Mouse (Mus musculus) liver, embryonic 14.5 days (tissue): ENCODE measurements around the gene Ssr4. TPM values are rescaled to one million over a fixed set of nuclear protein-coding genes. Genes with fewer than 3 reads are reported as not detected.

Experiments
- ATAC-seq: fragments of 200-750 bp; cut with Nextera tagmentation; 2 replicates; pipeline ENCODE4 v1.8.0; 2017; ENCODE audit warnings: moderate number of reproducible peaks, mild to moderate bottlenecking, moderate library complexity; ENCODE audit not compliant: insufficient read depth
- DNase-seq, 3 experiments: peaks; one replicate each; pipeline ENCODE4 v3.0.0-alpha.2; 2012 to 2013; ENCODE audit warnings: low read depth in 3 of 3, low spot score in 3 of 3
- H3K27ac ChIP-seq: fragments of 300-500 bp; sonication (generic); 2 replicates; pipeline ENCODE4 v1.5.1; 2014; ENCODE audit warnings: moderate library complexity, mild to moderate bottlenecking, control low read depth, inconsistent platforms
- H3K27me3 ChIP-seq: fragments of 300-500 bp; sonication (generic); 2 replicates; pipeline ENCODE4 v1.6.1; 2014; ENCODE audit warnings: mild to moderate bottlenecking, low read length, moderate library complexity; ENCODE audit not compliant: control insufficient read depth, insufficient read depth
- H3K36me3 ChIP-seq: fragments of 300-500 bp; sonication (generic); replicated peaks from 2 replicates; pipeline ENCODE4 v1.6.1; 2014; ENCODE audit warnings: low read depth; ENCODE audit not compliant: control insufficient read depth, insufficient read depth
- H3K4me1 ChIP-seq, 2 experiments: fragments of 200-500 bp in 1 of 2; fragments of 300-500 bp in 1 of 2; sonication (generic) in 1 of 2; replicated peaks; 2 replicates each; pipeline ENCODE4 v1.6.1; 2012 to 2014; ENCODE audit warnings: antibody characterized with exemption in 1 of 2, inconsistent platforms in 1 of 2, low read length in 1 of 2; ENCODE audit not compliant: control insufficient read depth in 2 of 2, insufficient read depth in 2 of 2
- H3K4me2 ChIP-seq: fragments of 300-500 bp; sonication (generic); 2 replicates; pipeline ENCODE4 v1.6.1; 2014; ENCODE audit warnings: low read depth, mild to moderate bottlenecking, control low read depth, moderate library complexity
- H3K4me3 ChIP-seq, 2 experiments: fragments of 200-500 bp in 1 of 2; fragments of 300-500 bp in 1 of 2; sonication (generic) in 1 of 2; 2 replicates each; pipeline ENCODE4 v1.5.1; 2012 to 2014; ENCODE audit warnings: low read depth in 2 of 2, low read length in 2 of 2, mild to moderate bottlenecking in 2 of 2, control low read depth in 1 of 2, inconsistent platforms in 1 of 2, moderate library complexity in 1 of 2; ENCODE audit not compliant: insufficient read depth in 1 of 2
- H3K9ac ChIP-seq: fragments of 300-500 bp; sonication (generic); replicated peaks from 2 replicates; pipeline ENCODE4 v1.6.1; 2014; ENCODE audit warnings: mild to moderate bottlenecking, control low read depth, moderate library complexity
- H3K9me3 ChIP-seq: fragments of 300-500 bp; sonication (generic); 2 replicates; pipeline ENCODE4 v1.6.1; 2016; ENCODE audit warnings: low read length, mixed read lengths; ENCODE audit not compliant: control insufficient read depth
- CTCF ChIP-seq: IDR thresholded peaks from 2 replicates; pipeline ENCODE4 v1.5.1; 2016; ENCODE audit warnings: antibody characterized with exemption, low read depth, control low read depth
- EP300 ChIP-seq: IDR thresholded peaks from 2 replicates; pipeline ENCODE4 v1.6.1; 2016; ENCODE audit warnings: antibody characterized with exemption, low read depth
- WGBS: fragments of 180-500 bp; shearing (Covaris S2); extraction: QIAGEN DNeasy Blood & Tissue Kit; methylation state at CpG from one replicate; pipeline ENCODE4 v1.1.7; 2014; ENCODE audit not compliant: insufficient replicate concordance; 5-methylcytosine and 5-hydroxymethylcytosine counted together
- polyA plus RNA-seq, 2 experiments: library from polyadenylated mRNA; depleted of rRNA in 1 of 2; stranded (reverse) in 1 of 2; unstranded in 1 of 2; fragments of >200 nt; fragmentation: Nextera tagmentation in 1 of 2; extraction: Ambion mirVana in 1 of 2; gene quantifications; 2 replicates each; pipeline versions ENCODE4 v1.2.1 to v1.2.3; 2012 to 2014

The Ssr4 gene
- polyA plus RNA-seq, 2 experiments: 139 to 203 TPM

- H3K4me1 ChIP-seq: peaks cover 0 to 17% of the 10 kb centered on the region in 2 experiments; a peak in 3 of 4 replicates
- H3K36me3 ChIP-seq: no peaks in the 10 kb centered on the region
- ATAC-seq (no peak), DNase-seq (no peak)
- TF ChIP-seq CTCF (no peak), EP300 (no peak)
- peak overlapping the region; percentile 85; the same call in 1 of the 2 replicates for H3K9ac ChIP-seq
- peak overlapping the region; percentile 79 for H3K4me2 ChIP-seq
- peak overlapping the region; percentile 77 to 97 for H3K4me3 ChIP-seq
- H3K27ac ChIP-seq: no peak overlapping the region
- H3K9me3 ChIP-seq: no peaks in the 10 kb centered on the region
- 67% methylated on average over 1 of the region's 1 CpGs for WGBS
- H3K27me3 ChIP-seq: no peaks in the 10 kb centered on the region
Observed at GRCm38 (mm10) chrX:73788501-73788900, 1.7 kb downstream of the Ssr4 start.

- no peak overlapping the region for H3K27ac ChIP-seq
- H3K27me3 ChIP-seq: no peaks in the 10 kb centered on the region
- TF ChIP-seq CTCF (no peak), EP300 (no peak)
- H3K4me3 ChIP-seq: no peak overlapping the region
- peaks cover 0 to 7% of the 10 kb centered on the region in 2 experiments; a peak in 1 of 4 replicates for H3K4me1 ChIP-seq
- no peak overlapping the region for H3K9ac ChIP-seq
- no peak for ATAC-seq
- no peak for DNase-seq
- no peaks in the 10 kb centered on the region for H3K36me3 ChIP-seq
- no peaks in the 10 kb centered on the region for H3K9me3 ChIP-seq
- H3K4me2 ChIP-seq: no peak overlapping the region
Observed at GRCm38 (mm10) chrX:73793039-73793438, 6.2 kb downstream of the Ssr4 start.

GRCm38 (mm10) chrX:73793505-73793904, 6.7 kb downstream of the Ssr4 start:
- 0 out of 4 replicates have a peak, but pooled peaks cover 0 to 4% of the 10 kb centered on the region in 2 experiments for H3K4me1 ChIP-seq
- H3K36me3 ChIP-seq: no peaks in the 10 kb centered on the region
- H3K4me2 ChIP-seq: no peak overlapping the region
- ATAC-seq: no peak
- H3K4me3 ChIP-seq: no peak overlapping the region
- no peak for DNase-seq
- H3K27me3 ChIP-seq: no peaks in the 10 kb centered on the region
- WGBS: 23% methylated on average over 1 of the region's 1 CpGs
- H3K9me3 ChIP-seq: no peaks in the 10 kb centered on the region
- TF ChIP-seq EP300: no peak
- no peak for TF ChIP-seq CTCF
- no peak overlapping the region for H3K27ac ChIP-seq
- no peak overlapping the region for H3K9ac ChIP-seq

- TF ChIP-seq EP300 (no peak), CTCF (no peak)
- DNase-seq: no peak
- Histone ChIP-seq H3K9me3 (no peaks in the 10 kb centered on the region), H3K4me1 (no peaks in the 10 kb centered on the region), H3K36me3 (no peaks in the 10 kb centered on the region), H3K27ac (no peak overlapping the region), H3K9ac (no peak overlapping the region), H3K27me3 (no peaks in the 10 kb centered on the region), H3K4me3 (no peak overlapping the region), H3K4me2 (no peak overlapping the region)
- 65% methylated on average over 2 of the region's 2 CpGs for WGBS
- no peak for ATAC-seq
Observed at GRCm38 (mm10) chrX:73797511-73797910, 10.7 kb downstream of the Ssr4 start.

GRCm38 (mm10) chrX:73798502-73798901, 11.7 kb downstream of the Ssr4 start:
- no peaks in the 10 kb centered on the region for H3K36me3 ChIP-seq
- no peaks in the 10 kb centered on the region for H3K4me1 ChIP-seq
- DNase-seq: peak in 1 of 3 experiments; percentile 28
- no peak for TF ChIP-seq EP300
- TF ChIP-seq CTCF: peak; percentile 89
- no peak overlapping the region for H3K4me2 ChIP-seq
- peak; percentile 51; the same call in 1 of the 2 replicates for ATAC-seq
- H3K27ac ChIP-seq: no peak overlapping the region
- H3K27me3 ChIP-seq: no peaks in the 10 kb centered on the region
- H3K9ac ChIP-seq: no peak overlapping the region
- WGBS: 25% methylated on average over 9 of the region's 9 CpGs
- H3K4me3 ChIP-seq: no peak overlapping the region
- H3K9me3 ChIP-seq: no peaks in the 10 kb centered on the region
